In the genomic region with DNA sequence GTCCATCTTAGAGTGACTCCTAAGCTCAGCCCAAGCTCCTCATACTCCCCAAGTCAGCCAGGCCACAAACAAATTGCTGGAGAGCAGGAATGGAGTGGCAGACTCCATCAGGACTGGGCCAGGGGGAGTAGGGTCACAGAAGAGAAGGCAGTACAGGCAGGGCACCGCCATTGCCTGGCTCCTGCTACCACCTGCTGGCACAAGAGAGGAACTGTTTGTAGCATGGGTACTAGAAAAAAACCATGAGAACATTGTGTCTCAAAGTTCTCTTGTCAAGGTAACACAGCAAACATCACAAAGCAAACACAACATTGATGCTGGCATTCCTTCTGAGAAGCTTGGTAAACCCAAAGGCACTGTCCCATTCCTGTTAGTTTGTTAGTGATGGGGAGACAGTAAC, we compare ENCODE assay signal across 8 mouse cellular contexts. TPM values are rescaled to one million over a fixed set of nuclear protein-coding genes. Genes with fewer than 3 reads are reported as not detected.
DNase-seq lines count a peak whose midpoint lies in the region; ATAC-seq and TF ChIP-seq lines count a peak whose summit lies in the region.

No protein-coding gene starts in this region.

- H3K4me3 ChIP-seq in G1E (ENCODE audit: low read depth, low read length) = no peak overlapping the region
- H3K4me3 ChIP-seq in limb, embryonic 10.5 days = no peak overlapping the region
- H3K4me3 ChIP-seq in midbrain, embryonic 14.5 days (replicated peaks; ENCODE audit: low read depth, low read length) = no peak overlapping the region

- H3K9ac ChIP-seq in midbrain, embryonic 14.5 days (replicated peaks; ENCODE audit: low read length) = no peak overlapping the region

- no peaks in the 10 kb centered on the region for H3K9me3 ChIP-seq in G1E (replicated peaks)
- no peaks in the 10 kb centered on the region for H3K9me3 ChIP-seq in limb, embryonic 10.5 days (replicated peaks)
- no peaks in the 10 kb centered on the region for H3K9me3 ChIP-seq in midbrain, embryonic 14.5 days (ENCODE audit: control insufficient read depth, low read length)

- peak; percentile 49; the same call in 1 of the 2 replicates for ATAC-seq in G1E (ENCODE audit: extremely low read depth, insufficient number of reproducible peaks, low FRiP score, poor library complexity, severe bottlenecking)
- peak; percentile 57; the same call in 1 of the 2 replicates for ATAC-seq in midbrain, embryonic 14.5 days (ENCODE audit: low FRiP score, low TSS enrichment)

- H3K27me3 ChIP-seq in G1E (ENCODE audit: insufficient read depth, low read length) = no peaks in the 10 kb centered on the region
- H3K27me3 ChIP-seq in limb, embryonic 10.5 days (ENCODE audit: low read depth, poor library complexity, severe bottlenecking) = no peaks in the 10 kb centered on the region
- H3K27me3 ChIP-seq in midbrain, embryonic 14.5 days (ENCODE audit: control insufficient read depth, insufficient read depth, low read length) = no peaks in the 10 kb centered on the region

- WGBS in limb, embryonic 10.5 days = 15% methylated on average over 1 of the region's 1 CpGs
- 21% methylated on average over 1 of the region's 1 CpGs for WGBS in midbrain, embryonic 14.5 days

- H3K4me2 ChIP-seq in midbrain, embryonic 14.5 days (ENCODE audit: low read length) = no peak overlapping the region

- H3K27ac ChIP-seq in limb, embryonic 10.5 days = no peak overlapping the region
- no peak overlapping the region for H3K27ac ChIP-seq in midbrain, embryonic 14.5 days (replicated peaks; ENCODE audit: low read depth, low read length)

- intact Hi-C loops in heart, postnatal 36 days (cut with DNase I) = loop anchor here (5.0 kb wide), 1 partner anchor 382 kb away; no protein-coding TSS in a partner anchor

- TF ChIP-seq CTCF in G1E (IDR thresholded peaks at IDR 0.05; ENCODE audit: low read depth, low read length) = peak; percentile 53; the same call in 1 of the 2 replicates

- peak; percentile 16 for DNase-seq in gastrocnemius, adult 18-20 months (ENCODE audit: low spot score)
- no peak for DNase-seq in gastrocnemius, adult 8-10 months (ENCODE audit: low spot score in 2 of 2)
- DNase-seq in G1E (ENCODE audit: low spot score) = peak; percentile 33
- DNase-seq in cerebellum, postnatal 10 days = peak; percentile 72 to 73
- DNase-seq in heart, postnatal 36 days = peak; percentile 31 to 36
- DNase-seq in limb, embryonic 10.5 days (ENCODE audit: low spot score) = peak; percentile 50
- DNase-seq in midbrain, embryonic 14.5 days = peak; percentile 68
- DNase-seq in thymus, postnatal 0 days (ENCODE audit: low spot score) = peak; percentile 68

- H3K4me1 ChIP-seq in G1E (ENCODE audit: insufficient read depth, low read depth, low read length) = peaks cover 6% of the 10 kb centered on the region; the same call in 1 of the 2 replicates
- no peaks in the 10 kb centered on the region for H3K4me1 ChIP-seq in limb, embryonic 10.5 days
- no peaks in the 10 kb centered on the region for H3K4me1 ChIP-seq in midbrain, embryonic 14.5 days (ENCODE audit: control insufficient read depth, insufficient read depth, low read length)

- peaks cover 28% of the 10 kb centered on the region for H3K36me3 ChIP-seq in G1E (replicated peaks)
- no peaks in the 10 kb centered on the region for H3K36me3 ChIP-seq in limb, embryonic 10.5 days
- peaks cover 3% of the 10 kb centered on the region; the same call in 1 of the 2 replicates for H3K36me3 ChIP-seq in midbrain, embryonic 14.5 days (ENCODE audit: control insufficient read depth, insufficient read depth, low read length)

RNA-seq across cellular contexts. Expression of gene Nln, which starts 20.0 kb away (rescaled TPM):
- total RNA-seq in gastrocnemius, adult 18-20 months (2021) = 1 to 10 TPM; 4.7 to 7.0 TPM
- 1 to 10 TPM; 4.6 to 5.9 (median 5.1) TPM for total RNA-seq in gastrocnemius, adult 8-10 months (2022)
- total RNA-seq in G1E (2014; fragmentation: Nextera tagmentation) (17.6 and 29.4 TPM in 2 replicates), G1E (2017) (31.7 and 39.1 TPM in 2 replicates)
- polyA plus RNA-seq in G1E (2012) = 9.6 and 15.4 TPM in 2 replicates
- 10 to 100 TPM; 10.6 to 14.8 TPM for total RNA-seq in heart, postnatal 36 days (2021)
- polyA plus RNA-seq in limb, embryonic 10.5 days (2016; fragmentation: Nextera tagmentation; extraction: Ambion mirVana) = 20.2 and 20.4 TPM in 2 replicates
- 58.2 and 69.1 TPM in 2 replicates for polyA plus RNA-seq in midbrain, embryonic 14.5 days (2014; fragmentation: Nextera tagmentation; extraction: Ambion mirVana)
- 7.3 and 7.9 TPM in 2 replicates for polyA plus RNA-seq in thymus, postnatal 0 days (2015; fragmentation: Nextera tagmentation; extraction: Ambion mirVana)

RNA-seq across cellular contexts. Expression of gene Sgtb, which starts 20.2 kb away (rescaled TPM):
- total RNA-seq in gastrocnemius, adult 18-20 months (2021) = under 1 TPM; 0.30 to 0.57 TPM
- under 1 TPM; 0.10 to 0.83 (median 0.61) TPM for total RNA-seq in gastrocnemius, adult 8-10 months (2022)
- total RNA-seq in G1E (2014; fragmentation: Nextera tagmentation) (0.23 TPM in 1 of 2 replicates, not detected in the other), G1E (2017) (0.16 and 0.29 TPM in 2 replicates)
- polyA plus RNA-seq in G1E (2012) = 0.13 and 0.15 TPM in 2 replicates
- total RNA-seq in heart, postnatal 36 days (2021) = 1 to 10 TPM in 1 of 2 experiments, under 1 TPM in 1; 0.97 to 1.5 TPM
- polyA plus RNA-seq in limb, embryonic 10.5 days (2016; fragmentation: Nextera tagmentation; extraction: Ambion mirVana) = 5.8 and 7.3 TPM in 2 replicates
- 21.3 and 32.3 TPM in 2 replicates for polyA plus RNA-seq in midbrain, embryonic 14.5 days (2014; fragmentation: Nextera tagmentation; extraction: Ambion mirVana)
- polyA plus RNA-seq in thymus, postnatal 0 days (2015; fragmentation: Nextera tagmentation; extraction: Ambion mirVana) = 0.68 and 0.72 TPM in 2 replicates

Comparison
In these comparisons a context has a peak if more than half of its experiments do, and no peak if none do; other contexts are left out.
1. DNase-seq: peak in gastrocnemius, adult 18-20 months (single experiment), G1E (single experiment), cerebellum, postnatal 10 days (2 of 2), heart, postnatal 36 days (2 of 2), limb, embryonic 10.5 days (single experiment), midbrain, embryonic 14.5 days (single experiment) and thymus, postnatal 0 days (single experiment); none in gastrocnemius, adult 8-10 months (0 of 2).